Mouse (Mus musculus): ENCODE data around the gene Pkdcc.
A peak's percentile ranks its signal among the peaks of the same experiment; 100 is the strongest.

Gene Pkdcc

GRCm38 (mm10) chr17:83212422-83212821, 2.7 kb upstream of the Pkdcc start:
- no peak for DNase-seq (ENCODE audit: low spot score in 2 of 2)

DNA sequence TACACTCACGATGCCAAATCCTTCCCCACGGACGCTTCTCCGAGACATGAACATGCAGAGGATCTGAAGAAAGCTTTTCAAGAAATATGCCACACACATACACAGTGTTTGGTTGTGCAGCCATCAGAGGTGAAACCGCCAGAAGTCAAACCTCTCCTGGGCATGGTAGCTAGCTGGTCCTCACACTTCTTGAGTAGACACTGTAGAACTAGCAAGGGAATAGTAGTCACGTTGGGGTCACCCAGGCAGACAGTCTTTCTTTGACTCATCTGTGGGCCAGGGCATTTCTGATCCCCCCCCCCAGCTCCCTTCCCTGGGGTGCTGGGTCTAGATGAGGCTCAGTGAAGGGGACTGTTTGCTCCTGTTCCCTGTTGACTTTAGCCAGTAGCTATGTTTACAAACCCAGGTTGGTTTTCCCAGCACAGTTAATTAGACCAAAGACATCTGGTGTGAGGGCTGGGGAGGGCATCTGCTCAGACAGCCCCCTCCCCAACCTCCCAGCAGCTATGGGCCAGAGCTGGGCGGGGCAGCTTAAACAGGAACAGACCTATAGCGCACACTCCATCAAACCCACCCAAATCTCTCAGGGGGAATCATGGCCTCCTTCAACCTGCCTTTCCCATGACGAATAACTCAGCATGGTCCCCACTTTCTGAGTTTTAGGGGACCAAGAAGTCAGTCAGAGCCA, 1.7 kb upstream of the Pkdcc start:
- no peak for DNase-seq (ENCODE audit: low spot score in 2 of 2)

GRCm38 (mm10) chr17:83214161-83214592, 915 bp upstream of the Pkdcc start:
- DNase-seq (ENCODE audit: low spot score in 2 of 2), result peak in 1 of 2 experiments; percentile 34

GRCm38 (mm10) chr17:83215529-83216244, 595 bp downstream of the Pkdcc start:
- DNase-seq (ENCODE audit: low spot score in 2 of 2), result no peak

GRCm38 (mm10) chr17:83216251-83216919, 1.3 kb downstream of the Pkdcc start:
- DNase-seq (ENCODE audit: low spot score in 2 of 2), result no peak

DNA sequence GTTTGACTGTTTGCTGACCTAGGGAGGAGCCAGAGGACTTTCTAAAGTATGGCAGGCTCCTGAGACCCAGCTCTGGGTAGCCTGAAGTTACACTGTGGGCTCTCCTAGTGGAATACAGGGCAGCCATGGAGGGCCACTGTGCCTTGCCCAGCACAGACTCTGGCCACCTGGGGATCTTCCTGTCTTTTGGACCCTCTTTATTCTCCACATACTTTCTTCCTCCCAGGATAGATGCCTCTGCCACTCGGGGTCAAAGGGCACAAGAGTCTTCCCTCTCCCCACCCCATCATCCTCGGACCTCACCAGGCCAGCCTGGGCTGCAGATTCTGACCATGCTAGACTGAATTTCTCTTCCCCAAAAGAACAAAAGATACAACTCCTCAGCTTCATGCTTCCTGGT, 3.1 kb downstream of the Pkdcc start:
- no peak for DNase-seq (ENCODE audit: low spot score in 2 of 2)

GRCm38 (mm10) chr17:83218722-83219121, 3.6 kb downstream of the Pkdcc start:
- DNase-seq (ENCODE audit: low spot score in 2 of 2), result no peak

DNA sequence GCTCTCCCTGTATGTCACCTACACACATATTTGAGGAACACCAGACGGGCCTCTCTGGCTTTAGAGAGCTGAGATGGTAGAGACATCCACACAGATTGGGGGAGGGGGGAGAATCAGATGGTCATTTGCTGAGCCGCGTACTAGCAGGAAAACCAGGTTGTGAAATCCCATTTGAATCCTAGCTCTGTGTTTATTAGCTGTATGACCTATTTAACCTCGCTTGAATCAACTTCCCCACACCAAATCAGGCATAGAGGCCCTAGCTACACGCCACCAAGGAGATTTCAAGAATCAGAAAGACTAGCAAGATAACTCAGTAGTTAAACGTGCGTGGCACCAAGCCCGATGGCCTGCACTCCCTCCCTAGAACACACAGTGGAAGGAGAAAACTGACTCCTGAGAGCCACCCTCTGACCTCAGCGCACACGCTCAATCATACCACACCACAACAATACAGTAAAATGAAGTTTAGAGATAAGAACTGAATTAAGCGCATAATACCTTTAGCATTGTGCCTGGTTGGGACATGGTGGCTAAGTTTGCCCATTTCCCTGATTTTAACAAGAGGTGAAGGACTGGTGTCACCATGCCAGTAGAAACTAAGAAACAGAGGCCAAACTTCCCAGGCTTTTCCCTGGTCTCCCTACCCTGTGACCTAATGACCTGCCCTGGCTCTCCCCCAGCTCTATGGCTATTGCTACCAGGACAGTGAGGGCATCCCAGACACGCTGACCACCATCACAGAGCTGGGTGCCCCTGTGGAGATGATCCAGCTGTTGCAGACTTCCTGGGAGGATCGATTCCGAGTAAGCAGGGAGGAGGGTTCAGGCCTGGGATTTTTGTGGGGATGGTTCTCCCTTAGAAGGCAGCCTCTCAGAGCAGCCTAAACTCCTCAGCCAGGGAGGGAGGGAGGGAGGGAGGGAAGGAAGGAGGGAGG, 4.5 kb downstream of the Pkdcc start:
- no peak for DNase-seq (ENCODE audit: low spot score in 2 of 2)

DNA sequence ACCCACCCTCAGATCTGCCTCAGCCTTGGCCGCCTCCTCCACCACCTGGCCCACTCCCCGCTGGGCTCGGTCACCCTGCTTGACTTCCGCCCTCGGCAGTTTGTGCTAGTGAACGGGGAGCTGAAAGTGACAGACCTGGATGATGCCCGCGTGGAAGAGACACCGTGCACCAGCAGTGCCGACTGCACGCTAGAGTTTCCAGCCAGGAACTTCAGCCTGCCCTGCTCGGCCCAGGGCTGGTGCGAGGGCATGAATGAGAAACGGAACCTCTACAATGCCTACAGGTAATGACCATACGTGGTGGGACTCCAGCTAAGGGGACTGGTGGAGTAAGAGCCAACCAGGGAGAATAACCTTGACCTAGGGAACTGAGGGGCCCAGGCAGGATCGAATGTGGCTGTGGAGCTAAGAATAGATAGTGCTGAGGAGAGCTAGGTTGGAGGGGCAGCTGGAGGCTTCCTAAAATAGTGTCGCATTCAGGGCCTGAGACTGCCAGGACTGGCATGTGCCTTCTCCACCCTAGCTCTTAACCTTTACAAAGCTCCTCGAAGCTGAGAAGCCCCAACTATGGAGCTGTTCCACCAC, 6.0 kb downstream of the Pkdcc start:
- DNase-seq (ENCODE audit: low spot score in 2 of 2), result no peak

DNA sequence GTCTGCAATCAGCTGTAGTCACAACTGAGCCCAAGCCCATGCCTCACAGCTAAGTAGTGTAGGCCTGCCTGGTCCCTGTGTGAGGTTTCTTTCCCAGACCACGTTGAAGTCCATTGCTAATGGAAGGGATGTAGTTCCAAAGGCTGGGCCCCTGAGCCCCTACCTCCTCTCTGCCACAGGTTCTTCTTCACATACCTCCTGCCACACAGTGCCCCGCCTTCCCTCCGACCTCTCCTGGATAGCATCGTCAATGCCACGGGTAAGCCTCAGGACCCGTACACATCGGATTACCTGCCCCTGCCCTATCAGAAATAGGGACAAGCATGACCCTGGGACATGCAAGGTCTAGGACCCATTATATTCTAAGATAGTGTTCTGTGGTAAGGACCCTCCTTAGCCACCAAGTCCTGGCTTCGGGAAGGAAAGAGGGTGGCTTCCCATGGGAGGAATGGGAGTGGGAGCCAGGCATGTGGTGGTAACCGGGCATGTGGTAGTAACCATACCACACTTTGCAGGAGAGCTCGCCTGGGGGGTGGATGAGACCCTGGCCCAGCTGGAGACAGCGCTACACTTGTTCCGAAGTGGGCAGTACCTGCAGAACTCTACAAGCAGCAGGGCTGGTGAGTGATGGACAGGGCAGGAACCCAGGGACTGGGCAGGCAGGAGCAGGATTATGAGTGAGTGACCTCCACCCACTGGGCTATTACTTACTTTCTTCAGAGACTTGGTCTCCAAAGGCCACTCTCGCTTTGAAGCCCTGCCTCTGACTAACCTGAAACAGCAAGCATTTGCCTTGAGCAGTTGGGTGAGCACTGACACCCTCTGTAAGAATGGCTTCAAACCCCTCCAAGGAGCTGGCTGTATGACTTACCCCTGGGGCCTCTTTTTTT, 6.8 kb downstream of the Pkdcc start:
- DNase-seq (ENCODE audit: low spot score in 2 of 2), result no peak

DNA sequence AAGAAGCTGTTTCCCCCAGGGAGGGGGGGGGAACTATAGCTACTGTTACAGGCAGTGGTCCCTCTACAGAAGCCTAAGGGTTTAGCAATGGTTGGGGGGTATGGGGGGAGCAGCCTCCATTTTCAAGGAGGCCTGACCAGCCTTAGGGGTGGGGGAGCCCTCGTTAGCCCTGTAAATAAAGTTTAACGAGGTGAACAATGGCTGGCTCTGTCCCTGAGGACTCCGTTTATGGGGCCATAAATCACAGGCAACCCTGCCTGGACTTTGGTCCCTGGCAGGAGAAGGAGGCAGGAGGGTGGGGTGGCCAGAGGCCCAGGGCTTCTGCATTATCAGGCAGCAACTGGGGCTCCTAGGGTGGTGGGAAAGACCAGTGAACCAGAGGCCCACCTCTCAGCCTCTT, 7.6 kb downstream of the Pkdcc start:
- no peak for DNase-seq (ENCODE audit: low spot score in 2 of 2)

GRCm38 (mm10) chr17:83224451-83224971, 9.4 kb downstream of the Pkdcc start:
- DNase-seq (ENCODE audit: low spot score in 2 of 2), result no peak

GRCm38 (mm10) chr17:83226395-83226986, 11.4 kb downstream of the Pkdcc start:
- DNase-seq (ENCODE audit: low spot score in 2 of 2), result no peak

DNA sequence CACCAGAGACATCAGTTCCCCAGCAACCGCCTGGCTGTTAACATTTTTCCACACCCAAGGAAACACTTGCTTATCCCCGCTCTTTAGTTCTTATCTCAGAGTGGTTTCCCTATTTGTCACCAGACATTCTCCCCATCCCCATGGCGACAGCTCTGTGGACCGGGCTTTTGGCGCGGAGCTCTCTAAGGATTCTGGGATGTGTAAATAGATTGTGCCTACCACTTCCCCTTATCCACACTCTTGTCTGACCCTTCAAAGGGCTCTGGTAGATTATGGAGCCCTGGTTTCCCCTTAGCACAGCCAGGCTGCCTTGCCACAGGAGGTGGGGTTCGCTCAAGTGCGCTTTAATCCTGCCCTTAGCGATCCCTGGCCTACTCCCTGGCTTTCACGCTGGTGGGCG, 16.3 kb downstream of the Pkdcc start:
- no peak for DNase-seq (ENCODE audit: low spot score in 2 of 2)

- DNase-seq (ENCODE audit: low spot score in 2 of 2), result no peak
Measured at GRCm38 (mm10) chr17:83235227-83235626, 20.1 kb downstream of the Pkdcc start.

GRCm38 (mm10) chr17:83236202-83236601, 21.1 kb downstream of the Pkdcc start:
- DNase-seq (ENCODE audit: low spot score in 2 of 2), result no peak

GRCm38 (mm10) chr17:83238123-83239058, 23.3 kb downstream of the Pkdcc start:
- DNase-seq (ENCODE audit: low spot score in 2 of 2), result no peak

DNA sequence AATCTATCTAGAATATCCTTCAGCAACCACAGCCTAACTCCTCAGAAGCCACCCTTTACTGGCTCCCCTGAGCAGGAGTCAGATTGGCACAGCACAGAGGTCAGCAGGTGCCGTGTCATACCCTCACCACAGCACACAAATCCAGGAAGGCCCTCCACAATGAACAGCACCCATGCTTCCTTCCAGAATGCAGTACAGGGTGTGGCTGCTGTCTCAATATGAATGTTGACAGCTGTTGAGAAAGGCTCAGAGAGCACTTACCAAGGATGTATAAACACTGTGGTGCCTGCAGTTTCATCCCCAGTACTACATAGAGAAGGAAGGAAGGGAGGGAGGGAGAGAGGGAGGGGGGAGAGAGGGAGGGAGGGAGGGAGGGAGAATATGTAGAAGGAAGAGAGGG, 29.4 kb downstream of the Pkdcc start:
- DNase-seq (ENCODE audit: low spot score in 2 of 2), result no peak

DNA sequence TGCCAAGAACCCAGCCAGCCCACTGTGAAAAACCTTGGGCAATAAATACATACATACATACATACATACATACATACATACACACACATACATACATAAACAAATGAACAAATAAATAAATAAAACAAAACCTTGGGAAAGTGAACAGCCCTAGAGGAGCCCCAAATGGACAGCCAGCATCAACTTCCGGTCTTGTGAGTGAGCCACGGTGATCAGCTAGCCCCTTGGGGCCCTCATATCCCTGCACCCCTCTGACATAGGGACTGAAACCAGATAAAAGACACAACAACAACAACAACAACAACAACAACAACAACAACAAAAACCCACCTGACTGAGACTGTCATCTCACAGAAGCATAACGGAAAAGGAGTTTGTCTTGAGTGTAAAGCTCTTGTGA, 30.4 kb downstream of the Pkdcc start:
- DNase-seq (ENCODE audit: low spot score in 2 of 2), result no peak
